Comparison of ENCODE assay signal across 8 mouse cellular contexts in the genomic region with DNA sequence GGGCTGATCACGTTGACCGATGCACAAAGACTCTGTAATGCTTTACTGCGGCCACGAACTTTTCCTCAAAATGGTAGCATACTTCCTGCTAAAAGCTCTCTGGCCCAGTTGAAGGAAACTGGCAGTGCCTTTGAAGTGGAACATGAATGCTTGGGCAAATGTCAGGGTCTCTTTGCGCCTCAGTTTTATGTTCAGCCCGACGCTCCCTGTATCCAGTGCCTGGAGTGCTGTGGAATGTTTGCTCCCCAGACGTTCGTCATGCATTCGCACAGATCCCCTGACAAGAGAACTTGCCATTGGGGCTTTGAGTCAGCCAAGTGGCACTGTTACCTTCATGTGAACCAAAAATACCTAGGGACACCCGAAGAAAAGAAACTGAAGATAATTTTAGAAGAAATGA. TPM values are rescaled to one million over a fixed set of nuclear protein-coding genes. Genes with fewer than 3 reads are reported as not detected.
DNase-seq lines count a peak whose midpoint lies in the region; ATAC-seq lines count a peak whose summit lies in the region.

No protein-coding gene starts in this region.

- no peak for DNase-seq in kidney, postnatal 36 days
- DNase-seq in adrenal gland, postnatal 36 days = peak; percentile 39 to 48
- DNase-seq in hindbrain, embryonic 11.5 days (ENCODE audit: low spot score) = no peak
- no peak for DNase-seq in spleen, postnatal 36 days (ENCODE audit: low spot score in 2 of 2)
- DNase-seq in spleen, postnatal 4 days (ENCODE audit: low spot score in 2 of 2) = no peak
- no peak for DNase-seq in kidney, postnatal 25 days

- peaks cover 43% of the 10 kb centered on the region for H3K4me1 ChIP-seq in kidney, embryonic 16.5 days (ENCODE audit: insufficient read depth, low read length)
- H3K4me1 ChIP-seq in hindbrain, embryonic 11.5 days (replicated peaks; ENCODE audit: control insufficient read depth, insufficient read depth, low read length) = peaks cover 9% of the 10 kb centered on the region
- peaks cover 47% of the 10 kb centered on the region for H3K4me1 ChIP-seq in midbrain, embryonic 16.5 days (ENCODE audit: control insufficient read depth, insufficient read depth, low read length)

- H3K27me3 ChIP-seq in kidney, embryonic 16.5 days (ENCODE audit: insufficient read depth, low read length) = no peaks in the 10 kb centered on the region
- H3K27me3 ChIP-seq in hindbrain, embryonic 11.5 days (ENCODE audit: control insufficient read depth, insufficient read depth, low read length) = no peaks in the 10 kb centered on the region
- no peaks in the 10 kb centered on the region for H3K27me3 ChIP-seq in midbrain, embryonic 16.5 days (ENCODE audit: control insufficient read depth, insufficient read depth, low read depth, low read length)

- H3K9ac ChIP-seq in kidney, embryonic 16.5 days (replicated peaks; ENCODE audit: low read length) = no peak overlapping the region
- no peak overlapping the region for H3K9ac ChIP-seq in hindbrain, embryonic 11.5 days (ENCODE audit: low read depth, low read length)
- H3K9ac ChIP-seq in midbrain, embryonic 16.5 days (ENCODE audit: low read depth, low read length) = no peak overlapping the region

- H3K36me3 ChIP-seq in kidney, embryonic 16.5 days (ENCODE audit: insufficient read depth, low read length) = 0 out of 2 replicates have a peak, but pooled peaks cover 5% of the 10 kb centered on the region
- no peaks in the 10 kb centered on the region for H3K36me3 ChIP-seq in hindbrain, embryonic 11.5 days (ENCODE audit: control insufficient read depth, insufficient read depth, low read length)
- H3K36me3 ChIP-seq in midbrain, embryonic 16.5 days (ENCODE audit: control insufficient read depth, insufficient read depth, low read length) = 0 out of 2 replicates have a peak, but pooled peaks cover 2% of the 10 kb centered on the region

- 0 out of 2 replicates have a peak overlapping the region, but pooled peaks have one; percentile 0 for H3K4me3 ChIP-seq in kidney, embryonic 16.5 days (ENCODE audit: low read length)
- peak overlapping the region; percentile 17; the same call in 1 of the 2 replicates for H3K4me3 ChIP-seq in hindbrain, embryonic 11.5 days (ENCODE audit: low read depth, low read length)
- no peak overlapping the region for H3K4me3 ChIP-seq in midbrain, embryonic 16.5 days (ENCODE audit: low read depth, low read length)

- no peak for ATAC-seq in kidney, embryonic 16.5 days (ENCODE audit: low FRiP score, low TSS enrichment)
- no peak for ATAC-seq in hindbrain, embryonic 11.5 days (ENCODE audit: low FRiP score)
- ATAC-seq in midbrain, embryonic 16.5 days = no peak

- H3K4me2 ChIP-seq in kidney, embryonic 16.5 days (replicated peaks; ENCODE audit: low read depth, low read length) = peak overlapping the region; percentile 26
- peak overlapping the region; percentile 26 for H3K4me2 ChIP-seq in hindbrain, embryonic 11.5 days (replicated peaks; ENCODE audit: low read depth, low read length)
- peak overlapping the region; percentile 42 for H3K4me2 ChIP-seq in midbrain, embryonic 16.5 days (ENCODE audit: low read length)

- no peaks in the 10 kb centered on the region for H3K9me3 ChIP-seq in kidney, embryonic 16.5 days (ENCODE audit: low read length)
- H3K9me3 ChIP-seq in hindbrain, embryonic 11.5 days (ENCODE audit: control insufficient read depth, low read length) = no peaks in the 10 kb centered on the region
- no peaks in the 10 kb centered on the region for H3K9me3 ChIP-seq in midbrain, embryonic 16.5 days (replicated peaks; ENCODE audit: control insufficient read depth, low read length, poor library complexity, severe bottlenecking)

- H3K27ac ChIP-seq in kidney, embryonic 16.5 days (ENCODE audit: low read length) = no peak overlapping the region
- no peak overlapping the region for H3K27ac ChIP-seq in hindbrain, embryonic 11.5 days (ENCODE audit: low read depth, low read length)
- no peak overlapping the region for H3K27ac ChIP-seq in midbrain, embryonic 16.5 days (ENCODE audit: low read length)

- WGBS in kidney, embryonic 16.5 days = 39% methylated on average over 11 of the region's 11 CpGs
- 66% methylated on average over 11 of the region's 11 CpGs for WGBS in hindbrain, embryonic 11.5 days
- 66% methylated on average over 11 of the region's 11 CpGs for WGBS in midbrain, embryonic 16.5 days

RNA-seq across cellular contexts. Expression of a gene that starts 3.1 kb away (rescaled TPM):
- 18.5 and 21.2 TPM in 2 replicates for polyA plus RNA-seq in kidney, embryonic 16.5 days (2015; fragmentation: Nextera tagmentation; extraction: Ambion mirVana)
- total RNA-seq in adrenal gland, postnatal 36 days (2021) = 10 to 100 TPM; 36.1 to 38.7 TPM
- 57.9 and 71.1 TPM in 2 replicates for polyA plus RNA-seq in hindbrain, embryonic 11.5 days (2014; fragmentation: Nextera tagmentation; extraction: Ambion mirVana)
- 29.9 and 32.4 TPM in 2 replicates for polyA plus RNA-seq in midbrain, embryonic 16.5 days (2015; fragmentation: Nextera tagmentation; extraction: Ambion mirVana)

RNA-seq across cellular contexts. Expression of a gene that starts 51.7 kb away (rescaled TPM):
- 105 and 119 TPM in 2 replicates for polyA plus RNA-seq in kidney, embryonic 16.5 days (2015; fragmentation: Nextera tagmentation; extraction: Ambion mirVana)
- 10 to 100 TPM; 10.7 to 15.3 TPM for total RNA-seq in adrenal gland, postnatal 36 days (2021)
- polyA plus RNA-seq in hindbrain, embryonic 11.5 days (2014; fragmentation: Nextera tagmentation; extraction: Ambion mirVana) = 7.7 and 8.8 TPM in 2 replicates
- polyA plus RNA-seq in midbrain, embryonic 16.5 days (2015; fragmentation: Nextera tagmentation; extraction: Ambion mirVana) = 37.3 and 41.4 TPM in 2 replicates

Comparison
In these comparisons a context has a peak if more than half of its experiments do, and no peak if none do; other contexts are left out.
1. DNase-seq: peak in adrenal gland, postnatal 36 days (2 of 2); none in kidney, postnatal 36 days (0 of 2), hindbrain, embryonic 11.5 days (single experiment), spleen, postnatal 36 days (0 of 2), spleen, postnatal 4 days (0 of 2) and kidney, postnatal 25 days (0 of 2).
2. Peak in every context shown above with its lines, with median percentiles within 50 percentile points of each other: H3K4me2 ChIP-seq.